Mouse (Mus musculus): ENCODE results near the gene Tmem88.

The Tmem88 gene

GRCm38 (mm10) chr11:69357690-69358089, 40.3 kb downstream of the Tmem88 start:
- no peak for DNase-seq (ENCODE audit: low spot score)

GRCm38 (mm10) chr11:69356544-69356943, 41.5 kb downstream of the Tmem88 start:
- DNase-seq (ENCODE audit: low spot score): no peak

Measured in MN1 (cell line).